8 mouse cellular contexts compared by ENCODE assay signal in the genomic region with DNA sequence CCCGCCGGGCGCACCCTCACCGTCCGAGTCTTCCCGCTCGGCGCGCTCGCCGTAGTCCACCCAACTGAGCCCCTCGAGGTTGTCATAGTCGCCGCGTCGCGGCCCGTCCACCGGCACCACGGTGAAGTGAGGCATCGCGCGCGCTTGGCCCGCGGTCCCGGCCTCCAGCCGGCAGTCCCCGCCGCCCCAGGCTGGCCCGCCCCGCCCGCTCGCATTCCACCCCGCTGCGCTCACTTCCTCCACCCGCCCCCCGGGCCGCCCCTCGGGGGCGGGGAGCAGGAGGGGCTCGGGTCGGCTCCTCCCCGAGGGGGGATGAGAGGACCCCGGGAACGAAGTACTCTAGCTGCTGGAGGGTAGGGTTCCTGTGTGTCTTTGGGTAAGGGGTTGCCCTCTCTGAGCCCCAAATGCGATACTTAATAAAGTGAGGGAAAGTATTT. TPM values are rescaled to one million over a fixed set of nuclear protein-coding genes. Genes with fewer than 3 reads are reported as not detected.
DNase-seq lines count a peak whose midpoint lies in the region; ATAC-seq and TF ChIP-seq lines count a peak whose summit lies in the region.

A gene (minus strand): TSS at position 193 of the 437 bp plus-strand sequence.

- H3K9me3 ChIP-seq in embryonic facial prominence, embryonic 10.5 days = no peaks in the 10 kb centered on the region
- no peaks in the 10 kb centered on the region for H3K9me3 ChIP-seq in liver, embryonic 14.5 days (ENCODE audit: control insufficient read depth, low read length)

- H3K4me3 ChIP-seq in layer of hippocampus, adult 2 months = peak within 1 kb of the TSS; percentile 62
- peak within 1 kb of the TSS; percentile 72 for H3K4me3 ChIP-seq in embryonic facial prominence, embryonic 10.5 days
- peak within 1 kb of the TSS; percentile 59 to 69 for H3K4me3 ChIP-seq in liver, embryonic 14.5 days (ENCODE audit: insufficient read depth in 1 of 2, low read depth in 2 of 2, low read length in 2 of 2)

- TF ChIP-seq EP300 in liver, embryonic 14.5 days (IDR thresholded peaks at IDR 0.05; ENCODE audit: low read depth) = no peak

- H3K36me3 ChIP-seq in embryonic facial prominence, embryonic 10.5 days (replicated peaks) = 0 out of 2 replicates have a peak, but pooled peaks cover 3% of the 10 kb centered on the region
- H3K36me3 ChIP-seq in liver, embryonic 14.5 days (replicated peaks; ENCODE audit: control insufficient read depth, insufficient read depth, low read depth) = no peaks in the 10 kb centered on the region

- H3K27me3 ChIP-seq in embryonic facial prominence, embryonic 10.5 days (replicated peaks; ENCODE audit: low read depth, poor library complexity, severe bottlenecking) = peaks cover 30% of the 10 kb centered on the region
- H3K27me3 ChIP-seq in liver, embryonic 14.5 days (ENCODE audit: control insufficient read depth, insufficient read depth, low read length) = no peaks in the 10 kb centered on the region

- peak; percentile 23 to 49 for DNase-seq in layer of hippocampus, adult 2 months (ENCODE audit: low spot score in 2 of 2)
- DNase-seq in layer of hippocampus, adult 9-10 months (ENCODE audit: low spot score) = no peak
- DNase-seq in embryonic facial prominence, embryonic 10.5 days (ENCODE audit: low spot score) = peak; percentile 93
- peak; percentile 86 to 88 for DNase-seq in heart, adult 9 months (ENCODE audit: low spot score in 2 of 2)
- DNase-seq in kidney, adult 9 months = peak; percentile 67
- peak; percentile 54 to 63 (median 59) for DNase-seq in liver, embryonic 14.5 days (ENCODE audit: low read depth in 3 of 3, low spot score in 3 of 3)
- DNase-seq in neural tube, embryonic 10.5 days (ENCODE audit: extremely low spot score, low spot score) = peak; percentile 80
- peak; percentile 92 for DNase-seq in testis, postnatal 10 days (ENCODE audit: low spot score)

- peak; percentile 74 for ATAC-seq in liver, embryonic 14.5 days (ENCODE audit: insufficient read depth)

- peaks cover 42% of the 10 kb centered on the region for H3K4me1 ChIP-seq in embryonic facial prominence, embryonic 10.5 days
- peaks cover 19 to 41% of the 10 kb centered on the region in 2 experiments for H3K4me1 ChIP-seq in liver, embryonic 14.5 days (replicated peaks; ENCODE audit: control insufficient read depth in 2 of 2, insufficient read depth in 2 of 2, low read length in 1 of 2)

- TF ChIP-seq CTCF in layer of hippocampus, adult 2 months (conservative IDR thresholded peaks at IDR 0.05) = no peak
- TF ChIP-seq CTCF in liver, embryonic 14.5 days (IDR thresholded peaks at IDR 0.05; ENCODE audit: low read depth) = no peak

- peak within 1 kb of the TSS; percentile 89 for H3K4me2 ChIP-seq in liver, embryonic 14.5 days (ENCODE audit: low read depth)

- WGBS in embryonic facial prominence, embryonic 10.5 days = under 1% methylated on average over 47 of the region's 47 CpGs
- WGBS in liver, embryonic 14.5 days (ENCODE audit: insufficient replicate concordance) = under 1% methylated on average over 44 of the region's 47 CpGs

- H3K9ac ChIP-seq in liver, embryonic 14.5 days (replicated peaks) = peak within 1 kb of the TSS; percentile 84

- peak within 1 kb of the TSS; percentile 85 for H3K27ac ChIP-seq in layer of hippocampus, adult 2 months
- H3K27ac ChIP-seq in embryonic facial prominence, embryonic 10.5 days (replicated peaks) = peak within 1 kb of the TSS; percentile 85
- H3K27ac ChIP-seq in liver, embryonic 14.5 days = peak within 1 kb of the TSS; percentile 81

RNA-seq across cellular contexts. Expression of the gene that starts here (rescaled TPM):
- 10 to 100 TPM; 19.4 to 26.6 TPM for total RNA-seq in layer of hippocampus, adult 2 months (2021)
- 31.0 and 33.9 TPM in 2 replicates for polyA plus RNA-seq in embryonic facial prominence, embryonic 10.5 days (2016; fragmentation: Nextera tagmentation; extraction: Ambion mirVana)
- polyA plus RNA-seq in liver, embryonic 14.5 days (2012; rRNA removed) = 8.3 and 11.1 TPM in 2 replicates
- polyA plus RNA-seq in liver, embryonic 14.5 days (2014; fragmentation: Nextera tagmentation; extraction: Ambion mirVana) = 6.9 and 8.9 TPM in 2 replicates
